Mouse (Mus musculus) hindbrain, postnatal 0 days (tissue): Measurements from ENCODE around the gene Nccrp1. TPM values are rescaled to one million over a fixed set of nuclear protein-coding genes. Genes with fewer than 3 reads are reported as not detected.

Experiments used
- ATAC-seq: fragments of 200-750 bp; cut with Nextera tagmentation; 2 replicates; pipeline ENCODE4 v1.8.0; 2017; ENCODE audit warnings: mild to moderate bottlenecking, moderate TSS enrichment, moderate library complexity
- DNase-seq: peaks from one replicate; pipeline ENCODE4 v3.0.0-alpha.2; 2015; ENCODE audit warnings: low spot score
- H3K27ac ChIP-seq: fragments of 300-500 bp; sonication (generic); 2 replicates; pipeline ENCODE4 v1.5.1; 2014; ENCODE audit warnings: mild to moderate bottlenecking
- H3K27me3 ChIP-seq: fragments of 300-500 bp; sonication (generic); 2 replicates; pipeline ENCODE4 v1.6.1; 2014; ENCODE audit warnings: low read length, mixed read lengths; ENCODE audit not compliant: insufficient read depth
- H3K36me3 ChIP-seq: fragments of 300-500 bp; sonication (generic); 2 replicates; pipeline ENCODE4 v1.6.1; 2014; ENCODE audit warnings: low read length, mixed read lengths; ENCODE audit not compliant: insufficient read depth
- H3K4me1 ChIP-seq: fragments of 300-500 bp; sonication (generic); 2 replicates; pipeline ENCODE4 v1.6.1; 2014; ENCODE audit warnings: antibody characterized with exemption, low read length, mixed read lengths; ENCODE audit not compliant: insufficient read depth
- H3K4me2 ChIP-seq: fragments of 300-500 bp; sonication (generic); 2 replicates; pipeline ENCODE4 v1.6.1; 2014; ENCODE audit warnings: low read depth, mild to moderate bottlenecking, low read length, moderate library complexity, mixed read lengths
- H3K4me3 ChIP-seq: fragments of 300-500 bp; sonication (generic); 2 replicates; pipeline ENCODE4 v1.5.1; 2014; ENCODE audit warnings: low read length
- H3K9ac ChIP-seq: fragments of 300-500 bp; sonication (generic); replicated peaks from 2 replicates; pipeline ENCODE4 v1.6.1; 2014; ENCODE audit warnings: mild to moderate bottlenecking, low read length, moderate library complexity, mixed read lengths
- H3K9me3 ChIP-seq: fragments of 300-500 bp; sonication (generic); 2 replicates; pipeline ENCODE4 v1.6.1; 2016; ENCODE audit warnings: low read length, mixed read lengths
- CTCF ChIP-seq: IDR thresholded peaks from 2 replicates; pipeline ENCODE4 v1.5.1; 2016; ENCODE audit warnings: antibody characterized with exemption, control low read depth, low read depth
- WGBS: fragments of 180-500 bp; shearing (Covaris S2); extraction: QIAGEN DNeasy Blood & Tissue Kit; methylation state at CpG from one replicate; pipeline ENCODE4 v1.1.7; 2014; 5-methylcytosine and 5-hydroxymethylcytosine counted together
- microRNA-seq, 2 experiments: library from miRNA; unstranded; fragments of <30 nt; microRNA quantifications; one replicate each; pipeline ENCODE4; 2016
- polyA plus RNA-seq: library from polyadenylated mRNA; unstranded; fragments of >200 nt; fragmentation: Nextera tagmentation; extraction: Ambion mirVana; gene quantifications from 2 replicates; pipeline ENCODE4 v1.2.1, GENCODE M21; 2015
- total RNA-seq: library from RNA; depleted of rRNA; stranded (reverse); fragments of >200 nt; gene quantifications from 2 replicates; pipeline ENCODE4 v1.2.3, GENCODE M21; 2014; rRNA removed

Gene Nccrp1
- total and polyA plus RNA-seq, 2 experiments from 2014 or later = 0.34 TPM; not detected in 1

DNA sequence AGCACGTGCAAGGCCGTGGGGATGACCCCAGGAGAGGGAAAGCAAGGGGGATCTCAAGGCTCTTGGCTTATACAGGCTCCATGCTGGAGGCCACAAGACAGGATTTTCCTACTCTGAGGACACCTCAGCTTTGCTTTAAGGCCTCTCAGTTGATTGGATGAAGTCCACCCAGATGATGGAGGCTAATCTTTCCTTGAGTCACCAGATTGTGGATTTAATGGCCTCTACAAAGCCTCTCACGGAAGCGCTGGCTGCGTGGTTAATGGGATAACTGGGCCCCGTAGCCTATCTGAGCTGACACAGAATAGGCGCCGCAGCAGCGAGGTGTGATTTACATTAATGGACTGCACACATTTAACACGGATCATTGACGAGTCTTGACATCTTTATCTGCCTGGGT lies 51.6 kb downstream of the Nccrp1 start:
- Histone ChIP-seq H3K4me3 (no peak overlapping the region), H3K4me1 (no peaks in the 10 kb centered on the region), H3K36me3 (no peaks in the 10 kb centered on the region), H3K27me3 (no peaks in the 10 kb centered on the region), H3K27ac (no peak overlapping the region), H3K9me3 (no peaks in the 10 kb centered on the region), H3K4me2 (no peak overlapping the region), H3K9ac (no peak overlapping the region)
- no peak for TF ChIP-seq CTCF
- DNase-seq (no peak), ATAC-seq (no peak)
- WGBS = 70% methylated on average over 11 of the region's 11 CpGs

Small RNA genes within 50 kb of the gene (microRNA-seq; reads per million reads assigned to microRNA genes)
- gene Mir7049 = 0.36 to 1.2 reads per million in 2 experiments

Other genes starting within 250 kb of the Nccrp1 start
- gene Dll3, start 245.0 kb downstream of the Nccrp1 start, total RNA-seq = 20.1 and 24.8 TPM in 2 replicates
- gene Dll3, start 245.0 kb downstream of the Nccrp1 start, polyA plus RNA-seq = 17.0 and 20.2 TPM in 2 replicates
- 71.6 and 82.9 TPM in 2 replicates for gene Timm50, start 235.2 kb downstream of the Nccrp1 start, total RNA-seq
- gene Timm50, start 235.2 kb downstream of the Nccrp1 start, polyA plus RNA-seq = 125 and 131 TPM in 2 replicates
- 98.7 and 104 TPM in 2 replicates for gene Supt5, start 208.5 kb downstream of the Nccrp1 start, total RNA-seq
- 71.8 and 76.5 TPM in 2 replicates for gene Supt5, start 208.5 kb downstream of the Nccrp1 start, polyA plus RNA-seq
- gene Rps16, start 196.6 kb downstream of the Nccrp1 start, total RNA-seq = 97.7 and 154 TPM in 2 replicates
- 539 and 575 TPM in 2 replicates for gene Rps16, start 196.6 kb downstream of the Nccrp1 start, polyA plus RNA-seq
- 18.6 and 20.6 TPM in 2 replicates for gene Plekhg2, start 174.7 kb downstream of the Nccrp1 start, total RNA-seq
- 9.1 and 10.0 TPM in 2 replicates for gene Plekhg2, start 174.7 kb downstream of the Nccrp1 start, polyA plus RNA-seq
- gene Zfp36, start 167.0 kb downstream of the Nccrp1 start, total RNA-seq = 2.1 and 3.9 TPM in 2 replicates
- gene Zfp36, start 167.0 kb downstream of the Nccrp1 start, polyA plus RNA-seq = 3.0 and 3.4 TPM in 2 replicates
- 33.6 and 39.5 TPM in 2 replicates for gene Med29, start 154.5 kb downstream of the Nccrp1 start, total RNA-seq
- gene Med29, start 154.5 kb downstream of the Nccrp1 start, polyA plus RNA-seq = 42.1 and 42.9 TPM in 2 replicates
- 56.7 and 67.6 TPM in 2 replicates for gene Paf1, start 154.3 kb downstream of the Nccrp1 start, total RNA-seq
- gene Paf1, start 154.3 kb downstream of the Nccrp1 start, polyA plus RNA-seq = 83.0 and 84.1 TPM in 2 replicates
- gene Gmfg, start 109.8 kb downstream of the Nccrp1 start, total RNA-seq = 0.16 and 2.9 TPM in 2 replicates
- 5.5 and 6.2 TPM in 2 replicates for gene Gmfg, start 109.8 kb downstream of the Nccrp1 start, polyA plus RNA-seq
- 140 and 160 TPM in 2 replicates for gene Lrfn1, start 95.3 kb downstream of the Nccrp1 start, total RNA-seq
- gene Lrfn1, start 95.3 kb downstream of the Nccrp1 start, polyA plus RNA-seq = 15.5 and 18.0 TPM in 2 replicates
- gene Ifnl2, start 36.8 kb downstream of the Nccrp1 start, total RNA-seq = not detected in 2 replicates
- gene Ifnl2, start 36.8 kb downstream of the Nccrp1 start, polyA plus RNA-seq = not detected in 2 replicates
- not detected in 2 replicates for gene Ifnl3, start 24.4 kb downstream of the Nccrp1 start, total RNA-seq
- not detected in 2 replicates for gene Ifnl3, start 24.4 kb downstream of the Nccrp1 start, polyA plus RNA-seq
- gene Sycn, start 6.4 kb downstream of the Nccrp1 start, total RNA-seq = not detected in 2 replicates
- not detected in 2 replicates for gene Sycn, start 6.4 kb downstream of the Nccrp1 start, polyA plus RNA-seq
- 58.8 and 60.5 TPM in 2 replicates for gene Samd4b, start 50.9 kb upstream of the Nccrp1 start, total RNA-seq
- 17.7 and 19.7 TPM in 2 replicates for gene Samd4b, start 50.9 kb upstream of the Nccrp1 start, polyA plus RNA-seq
- gene Pak4, start 50.9 kb upstream of the Nccrp1 start, total RNA-seq = 14.8 and 20.3 TPM in 2 replicates
- 13.2 and 14.0 TPM in 2 replicates for gene Pak4, start 50.9 kb upstream of the Nccrp1 start, polyA plus RNA-seq
- 0.25 and 1.2 TPM in 2 replicates for gene Acp7, start 84.1 kb upstream of the Nccrp1 start, total RNA-seq
- 0.28 and 0.56 TPM in 2 replicates for gene Acp7, start 84.1 kb upstream of the Nccrp1 start, polyA plus RNA-seq
- gene Fbxo27, start 145.6 kb upstream of the Nccrp1 start, total RNA-seq = 5.0 and 6.1 TPM in 2 replicates
- 9.0 and 10.2 TPM in 2 replicates for gene Fbxo27, start 145.6 kb upstream of the Nccrp1 start, polyA plus RNA-seq
- 3.7 and 5.0 TPM in 2 replicates for gene Fbxo17, start 169.6 kb upstream of the Nccrp1 start, total RNA-seq
- 6.5 and 7.7 TPM in 2 replicates for gene Fbxo17, start 169.6 kb upstream of the Nccrp1 start, polyA plus RNA-seq
- gene Mrps12, start 194.6 kb upstream of the Nccrp1 start, total RNA-seq = 66.4 and 90.3 TPM in 2 replicates
- 110 and 111 TPM in 2 replicates for gene Mrps12, start 194.6 kb upstream of the Nccrp1 start, polyA plus RNA-seq
- gene Sars2, start 194.7 kb upstream of the Nccrp1 start, total RNA-seq = 17.3 and 17.9 TPM in 2 replicates
- gene Sars2, start 194.7 kb upstream of the Nccrp1 start, polyA plus RNA-seq = 18.9 and 20.2 TPM in 2 replicates
- gene Ccer2, start 208.9 kb upstream of the Nccrp1 start, total RNA-seq = not detected in 2 replicates
- gene Ccer2, start 208.9 kb upstream of the Nccrp1 start, polyA plus RNA-seq = 1.4 and 1.9 TPM in 2 replicates
- gene Sirt2, start 219.5 kb upstream of the Nccrp1 start, total RNA-seq = 92.6 and 95.5 TPM in 2 replicates
- 147 and 160 TPM in 2 replicates for gene Sirt2, start 219.5 kb upstream of the Nccrp1 start, polyA plus RNA-seq
- gene Nfkbib, start 220.3 kb upstream of the Nccrp1 start, total RNA-seq = 18.2 and 22.7 TPM in 2 replicates
- 59.7 and 67.9 TPM in 2 replicates for gene Nfkbib, start 220.3 kb upstream of the Nccrp1 start, polyA plus RNA-seq
- 1.2 TPM in 2 replicates for gene Rinl, start 241.7 kb upstream of the Nccrp1 start, total RNA-seq
- 1.4 and 2.0 TPM in 2 replicates for gene Rinl, start 241.7 kb upstream of the Nccrp1 start, polyA plus RNA-seq